Mouse (Mus musculus) midbrain, embryonic 10.5 days (tissue): ENCODE data around the gene Tgfa. TPM values are rescaled to one million over a fixed set of nuclear protein-coding genes. Genes with fewer than 3 reads are reported as not detected.

Experiments
- DNase-seq: peaks from one replicate; pipeline ENCODE4 v3.0.0-alpha.2; 2017; ENCODE audit warnings: low spot score
- H3K27ac ChIP-seq: fragments of 300-500 bp; sonication (generic); replicated peaks from 2 replicates; pipeline ENCODE4 v1.5.1; 2016; ENCODE audit warnings: mild to moderate bottlenecking
- H3K27me3 ChIP-seq: fragments of 300-500 bp; sonication (generic); 2 replicates; pipeline ENCODE4 v1.6.1; 2016; ENCODE audit warnings: low read depth, mild to moderate bottlenecking; ENCODE audit not compliant: poor library complexity, severe bottlenecking
- H3K36me3 ChIP-seq: fragments of 300-500 bp; sonication (generic); 2 replicates; pipeline ENCODE4 v1.6.1; 2016; ENCODE audit warnings: mild to moderate bottlenecking, moderate library complexity
- H3K4me1 ChIP-seq: fragments of 300-500 bp; sonication (generic); 2 replicates; pipeline ENCODE4 v1.6.1; 2016
- H3K4me3 ChIP-seq: fragments of 300-500 bp; sonication (generic); 2 replicates; pipeline ENCODE4 v1.5.1; 2016; ENCODE audit warnings: mild to moderate bottlenecking, moderate library complexity
- H3K9me3 ChIP-seq: fragments of 300-500 bp; sonication (generic); replicated peaks from 2 replicates; pipeline ENCODE4 v1.6.1; 2016; ENCODE audit warnings: mild to moderate bottlenecking
- WGBS: fragments of 180-500 bp; shearing (Covaris S2); methylation state at CpG from one replicate; pipeline ENCODE4 v1.1.7; 2016; 5-methylcytosine and 5-hydroxymethylcytosine counted together
- polyA plus RNA-seq: library from polyadenylated mRNA; unstranded; fragments of >200 nt; fragmentation: Nextera tagmentation; extraction: Ambion mirVana; gene quantifications from 2 replicates; pipeline ENCODE4 v1.2.1, GENCODE M21; 2016

The Tgfa gene
- polyA plus RNA-seq, 1 experiment from 2014 or later, result 1.3 TPM

DNA sequence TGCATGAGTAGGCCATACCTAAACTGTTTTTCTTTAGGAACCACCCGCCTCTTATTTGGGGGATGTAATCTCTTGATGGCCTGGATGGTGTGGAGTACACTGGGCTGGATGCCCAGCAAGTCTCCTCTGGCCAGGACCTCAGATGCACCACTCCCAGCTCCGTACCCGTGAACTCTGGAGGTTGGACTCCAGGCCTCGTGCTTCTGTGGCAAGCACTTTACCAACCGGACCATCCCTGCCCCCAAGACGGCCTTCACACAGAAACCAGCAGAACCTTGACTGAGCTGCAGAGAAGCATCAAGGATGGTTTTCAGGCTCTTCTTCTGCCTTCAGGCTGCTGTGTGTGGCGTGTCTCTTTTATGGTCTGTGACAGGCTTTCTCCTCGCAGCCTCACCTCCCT, 98.3 kb downstream of the Tgfa start:
- WGBS, result 72% methylated on average over 8 of the region's 8 CpGs
- Histone ChIP-seq H3K4me3 (no peak overlapping the region), H3K4me1 (peaks cover 11% of the 10 kb centered on the region), H3K36me3 (no peaks in the 10 kb centered on the region), H3K9me3 (no peaks in the 10 kb centered on the region), H3K27me3 (no peaks in the 10 kb centered on the region), H3K27ac (peak overlapping the region; percentile 65)
- DNase-seq, result no peak

DNA sequence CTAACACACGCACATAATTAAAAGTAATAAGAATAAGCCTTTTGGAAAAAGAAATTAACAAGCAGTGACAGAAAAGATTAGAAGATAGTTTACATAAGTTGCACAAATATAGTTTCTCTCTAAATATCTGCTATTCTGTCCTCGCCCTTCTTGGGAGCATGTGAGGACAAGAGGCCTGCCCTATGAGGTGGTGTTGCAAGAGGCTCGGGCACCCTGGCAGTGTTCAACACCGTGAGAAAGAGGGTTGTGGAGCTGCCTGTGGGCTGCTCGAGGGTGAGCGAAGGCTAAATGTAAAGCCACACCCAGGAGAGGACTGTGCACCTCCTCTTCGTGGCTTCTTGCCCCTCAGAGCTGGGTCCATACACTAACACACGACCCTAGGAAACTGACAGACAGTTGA, 100.4 kb downstream of the Tgfa start:
- H3K9me3 ChIP-seq, result no peaks in the 10 kb centered on the region; the same call in 1 of the 2 replicates
- no peaks in the 10 kb centered on the region for H3K36me3 ChIP-seq
- no peak overlapping the region for H3K4me3 ChIP-seq
- peaks cover 11% of the 10 kb centered on the region for H3K4me1 ChIP-seq
- 83% methylated on average over 8 of the region's 8 CpGs for WGBS
- no peak for DNase-seq
- H3K27ac ChIP-seq, result no peak overlapping the region
- H3K27me3 ChIP-seq, result no peaks in the 10 kb centered on the region

DNA sequence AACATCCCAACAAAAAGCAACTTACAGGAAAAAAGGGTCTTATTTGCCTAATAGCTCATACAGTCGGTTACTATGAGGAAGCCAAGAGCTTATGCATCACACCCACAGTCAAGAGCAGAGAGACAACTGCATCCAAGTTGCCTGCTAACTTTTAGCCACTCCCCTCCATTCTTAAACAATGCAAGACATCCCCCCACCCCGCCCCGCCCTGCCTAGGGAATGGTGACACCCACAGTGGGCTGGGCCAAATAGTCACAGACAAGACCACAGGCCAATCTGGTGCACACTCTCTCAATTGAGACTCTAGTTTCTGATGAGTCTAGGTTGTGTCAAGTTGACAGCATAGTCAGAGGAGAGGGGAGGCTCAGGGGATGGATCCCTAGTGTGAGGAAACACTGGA, 101.1 kb downstream of the Tgfa start:
- peaks cover 11% of the 10 kb centered on the region for H3K4me1 ChIP-seq

DNA sequence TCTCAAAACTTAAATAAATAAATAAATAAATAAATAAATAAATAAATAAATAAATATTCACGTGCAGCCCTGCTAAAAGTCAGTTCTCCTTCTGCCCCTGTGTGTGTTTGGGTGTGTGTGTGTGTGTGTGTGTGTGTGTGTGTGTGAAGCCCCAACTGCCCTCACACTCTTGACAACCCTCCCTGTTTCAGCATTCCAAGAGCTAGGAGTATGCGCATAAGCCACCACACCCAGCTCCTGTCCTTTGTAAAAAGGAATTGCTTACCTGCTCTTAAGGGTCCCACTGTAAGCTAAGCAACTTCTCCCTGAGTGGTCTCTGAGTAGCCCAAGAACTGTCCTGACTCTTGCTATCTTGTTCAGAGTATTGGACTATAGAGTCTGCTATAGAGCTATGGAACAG, 101.9 kb downstream of the Tgfa start:
- no peak overlapping the region for H3K4me3 ChIP-seq
- H3K36me3 ChIP-seq, result no peaks in the 10 kb centered on the region
- no peaks in the 10 kb centered on the region; the same call in 1 of the 2 replicates for H3K9me3 ChIP-seq
- H3K4me1 ChIP-seq, result peaks cover 11% of the 10 kb centered on the region
- H3K27ac ChIP-seq, result no peak overlapping the region
- WGBS, result 90% methylated on average over 2 of the region's 2 CpGs
- no peak for DNase-seq
- H3K27me3 ChIP-seq, result no peaks in the 10 kb centered on the region

More for the DNA sequence above, 101.1 kb downstream of the Tgfa start:
- Histone ChIP-seq H3K27ac (no peak overlapping the region), H3K27me3 (no peaks in the 10 kb centered on the region), H3K4me3 (no peak overlapping the region), H3K9me3 (no peaks in the 10 kb centered on the region; the same call in 1 of the 2 replicates), H3K36me3 (no peaks in the 10 kb centered on the region)
- no peak for DNase-seq
- WGBS, result 90% methylated on average over 3 of the region's 3 CpGs

DNA sequence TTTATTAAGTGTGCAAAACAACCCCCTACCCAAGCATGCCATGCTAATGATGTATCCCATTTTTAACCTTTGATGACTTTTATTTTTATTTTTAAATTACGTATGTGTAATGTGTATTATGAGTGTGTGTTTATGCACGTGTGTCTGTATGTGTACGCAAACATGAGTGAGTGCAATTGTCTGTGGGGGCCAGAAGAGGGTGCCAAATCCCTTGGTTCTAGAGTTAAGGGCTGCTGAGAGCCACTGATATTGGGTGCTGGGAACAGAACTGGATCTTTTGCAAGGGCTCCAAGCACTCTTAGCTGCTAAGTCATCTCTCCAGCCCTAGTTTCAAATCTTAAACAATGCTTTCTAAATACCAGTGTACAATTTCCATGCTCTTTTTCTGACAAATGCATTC, 103.9 kb downstream of the Tgfa start:
- no peaks in the 10 kb centered on the region for H3K36me3 ChIP-seq
- DNase-seq, result no peak
- H3K27me3 ChIP-seq, result no peaks in the 10 kb centered on the region
- H3K9me3 ChIP-seq, result no peaks in the 10 kb centered on the region; the same call in 1 of the 2 replicates
- peaks cover 7% of the 10 kb centered on the region for H3K4me1 ChIP-seq
- WGBS, result 90% methylated on average over 3 of the region's 3 CpGs
- H3K4me3 ChIP-seq, result no peak overlapping the region
- no peak overlapping the region for H3K27ac ChIP-seq

DNA sequence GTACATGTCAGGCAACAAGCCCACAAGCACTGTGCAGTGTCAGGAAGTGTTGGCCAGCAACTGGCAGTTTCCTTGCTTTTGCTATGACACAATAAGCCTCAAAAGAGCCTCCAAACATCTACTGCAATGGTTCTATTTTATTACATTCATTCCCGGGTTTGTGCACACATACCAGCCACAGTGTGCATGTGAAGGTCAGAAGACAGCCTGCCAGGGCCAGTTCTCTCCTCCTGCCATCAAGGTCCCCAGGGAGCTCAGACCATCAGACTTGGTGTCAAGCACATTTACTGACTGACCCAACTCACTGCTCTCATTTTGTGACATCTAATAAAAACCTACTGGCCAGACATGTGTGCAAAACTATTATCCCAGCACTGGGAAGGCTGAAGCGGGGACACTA, 104.4 kb downstream of the Tgfa start:
- Histone ChIP-seq H3K9me3 (no peaks in the 10 kb centered on the region; the same call in 1 of the 2 replicates), H3K36me3 (no peaks in the 10 kb centered on the region), H3K27ac (no peak overlapping the region), H3K4me1 (peaks cover 5% of the 10 kb centered on the region), H3K27me3 (no peaks in the 10 kb centered on the region), H3K4me3 (no peak overlapping the region)
- WGBS, result 84% methylated on average over 2 of the region's 2 CpGs
- no peak for DNase-seq

DNA sequence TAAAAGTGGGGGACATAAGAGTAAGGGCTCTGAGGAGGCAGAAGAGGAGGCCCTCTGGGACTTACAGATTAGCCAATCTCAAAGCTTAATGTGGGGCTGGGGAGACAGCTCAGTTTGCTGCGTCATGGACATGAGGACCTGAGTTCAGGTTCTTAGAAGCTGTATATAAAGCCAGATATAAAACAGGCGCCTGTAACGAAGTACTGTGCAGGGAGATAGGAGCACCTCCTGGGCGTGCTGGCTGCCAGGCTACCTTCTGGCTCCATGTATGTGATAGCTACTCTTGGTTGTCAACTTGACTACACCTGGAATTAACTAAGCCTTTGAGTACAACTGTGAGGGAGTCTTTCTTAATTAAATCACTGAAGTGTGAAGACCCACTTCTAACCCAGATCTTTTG, 110.7 kb downstream of the Tgfa start:
- DNase-seq, result no peak
- 85% methylated on average over 4 of the region's 4 CpGs for WGBS
- H3K36me3 ChIP-seq, result no peaks in the 10 kb centered on the region

DNA sequence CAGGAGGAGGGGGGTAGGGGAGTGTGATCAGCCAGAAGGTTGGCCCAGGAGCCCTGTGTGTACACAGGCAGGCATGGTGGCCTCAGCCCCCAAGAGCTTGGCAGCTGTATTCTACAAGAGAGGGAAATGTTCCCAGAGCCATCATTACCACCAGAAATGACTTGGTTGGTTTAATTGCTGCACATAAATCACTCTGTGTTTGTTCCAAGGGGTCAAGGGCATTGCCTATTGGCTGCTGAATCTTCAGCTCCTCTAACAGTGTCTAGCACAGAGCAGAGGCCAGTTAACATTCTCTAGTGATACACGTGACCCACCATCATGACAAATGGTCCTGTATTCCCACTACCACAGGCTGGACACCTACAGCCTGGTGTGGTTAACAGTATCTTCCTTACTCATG, 119.0 kb downstream of the Tgfa start:
- DNase-seq, result no peak
- Histone ChIP-seq H3K9me3 (no peaks in the 10 kb centered on the region), H3K4me3 (no peak overlapping the region), H3K36me3 (no peaks in the 10 kb centered on the region), H3K27ac (no peak overlapping the region), H3K27me3 (no peaks in the 10 kb centered on the region), H3K4me1 (no peaks in the 10 kb centered on the region)
- 88% methylated on average over 1 of the region's 1 CpGs for WGBS

More for the DNA sequence above, 110.7 kb downstream of the Tgfa start:
- H3K4me3 ChIP-seq, result no peak overlapping the region
- no peaks in the 10 kb centered on the region for H3K9me3 ChIP-seq
- H3K4me1 ChIP-seq, result peaks cover 5% of the 10 kb centered on the region
- no peaks in the 10 kb centered on the region for H3K27me3 ChIP-seq
- H3K27ac ChIP-seq, result no peak overlapping the region

DNA sequence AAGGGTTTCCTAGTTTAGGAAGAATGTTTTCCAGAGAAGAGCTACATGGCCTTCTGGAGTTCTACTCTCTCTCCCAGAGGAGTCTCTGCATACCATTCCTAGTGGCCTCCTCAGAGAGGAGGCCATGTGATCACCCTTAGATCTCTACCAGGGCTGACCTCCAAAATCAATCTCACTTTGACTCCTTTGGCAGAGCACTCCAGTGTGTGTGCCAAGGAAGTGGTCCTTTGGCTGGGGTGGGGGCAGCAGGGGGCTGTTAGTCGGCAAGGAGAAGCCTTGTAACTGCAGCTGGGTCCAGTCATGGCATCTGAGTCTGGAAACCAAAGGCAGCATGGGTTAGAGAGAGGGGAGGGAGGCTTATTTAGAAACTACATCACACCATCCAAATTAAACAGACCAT, 122.0 kb downstream of the Tgfa start:
- H3K4me1 ChIP-seq, result no peaks in the 10 kb centered on the region
- no peak overlapping the region for H3K27ac ChIP-seq
- H3K36me3 ChIP-seq, result no peaks in the 10 kb centered on the region
- WGBS, result 67% methylated on average over 1 of the region's 1 CpGs
- H3K27me3 ChIP-seq, result no peaks in the 10 kb centered on the region
- H3K9me3 ChIP-seq, result no peaks in the 10 kb centered on the region
- DNase-seq, result no peak
- H3K4me3 ChIP-seq, result no peak overlapping the region

DNA sequence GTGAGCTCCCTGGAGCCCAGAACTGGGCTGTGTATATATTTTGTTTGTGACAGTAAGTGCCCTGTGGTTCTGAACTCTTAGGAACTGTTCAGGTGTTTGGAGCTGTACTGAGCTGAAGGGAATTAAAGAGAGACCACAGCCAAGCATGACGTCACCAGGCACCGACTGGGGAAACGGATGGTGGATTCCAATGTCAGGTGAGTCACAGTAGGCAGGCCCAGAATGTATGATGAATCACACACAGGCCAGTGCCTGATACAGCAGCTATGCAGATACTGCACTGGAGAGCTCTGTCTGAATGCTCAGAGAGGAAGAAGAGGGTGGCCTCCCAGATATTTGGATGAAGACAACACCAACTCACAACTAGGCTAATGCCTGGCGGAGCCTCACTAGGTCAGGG, 123.8 kb downstream of the Tgfa start:
- H3K4me1 ChIP-seq, result no peaks in the 10 kb centered on the region
- H3K27ac ChIP-seq, result no peak overlapping the region
- 86% methylated on average over 4 of the region's 4 CpGs for WGBS
- no peak overlapping the region for H3K4me3 ChIP-seq
- no peaks in the 10 kb centered on the region for H3K9me3 ChIP-seq
- H3K36me3 ChIP-seq, result no peaks in the 10 kb centered on the region
- H3K27me3 ChIP-seq, result no peaks in the 10 kb centered on the region
- DNase-seq, result no peak

DNA sequence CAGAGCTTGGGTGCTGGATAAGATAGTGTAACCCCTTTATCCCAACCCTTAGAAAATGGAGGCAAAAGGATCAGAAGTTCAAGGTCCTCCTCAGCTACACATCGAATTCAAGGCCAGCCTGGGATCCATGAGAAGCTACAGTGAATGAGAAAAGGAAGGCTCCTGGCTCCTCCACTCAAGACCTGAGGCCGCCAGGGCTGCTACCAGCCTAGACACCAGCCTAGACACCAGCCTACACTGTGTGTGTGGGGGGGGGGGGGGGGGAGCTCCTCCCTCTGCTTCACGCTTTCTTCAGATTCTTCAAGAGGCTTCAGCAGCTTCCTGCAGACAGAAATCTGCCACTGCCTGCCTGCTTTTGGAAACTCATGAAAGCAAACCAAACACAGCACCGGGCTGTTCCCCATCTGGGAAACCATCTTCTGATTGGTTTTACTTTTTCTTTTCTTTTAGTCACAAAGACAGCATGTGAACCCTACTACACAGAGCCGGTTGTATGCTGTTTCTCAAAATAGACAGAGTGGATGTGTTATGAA, 127.1 kb downstream of the Tgfa start:
- no peaks in the 10 kb centered on the region for H3K9me3 ChIP-seq
- no peak for DNase-seq
- no peak overlapping the region for H3K27ac ChIP-seq
- no peaks in the 10 kb centered on the region for H3K27me3 ChIP-seq
- WGBS, result 88% methylated on average over 5 of the region's 5 CpGs
- H3K36me3 ChIP-seq, result no peaks in the 10 kb centered on the region
- no peak overlapping the region for H3K4me3 ChIP-seq
- H3K4me1 ChIP-seq, result no peaks in the 10 kb centered on the region

DNA sequence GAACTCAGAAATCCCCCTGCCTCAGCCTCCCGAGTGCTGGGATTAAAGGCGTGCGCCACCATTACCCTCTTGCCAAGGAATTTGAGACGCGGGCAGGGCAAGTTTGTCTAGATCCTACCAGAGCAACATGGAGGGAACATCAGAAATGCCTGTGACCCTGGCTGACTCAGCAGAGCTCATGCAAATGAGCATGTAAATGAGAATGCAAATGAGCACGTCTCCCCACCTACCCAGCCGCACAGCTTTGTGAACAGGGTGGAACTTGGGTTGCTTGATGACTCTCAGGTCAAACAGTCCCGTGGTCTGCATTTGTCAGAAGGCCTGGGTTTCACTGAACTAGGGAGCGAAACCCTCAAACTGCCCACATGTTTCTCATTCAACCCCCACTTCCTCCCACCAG, 128.0 kb downstream of the Tgfa start:
- Histone ChIP-seq H3K27me3 (no peaks in the 10 kb centered on the region), H3K9me3 (no peaks in the 10 kb centered on the region), H3K27ac (no peak overlapping the region), H3K36me3 (no peaks in the 10 kb centered on the region), H3K4me1 (no peaks in the 10 kb centered on the region), H3K4me3 (no peak overlapping the region)
- 88% methylated on average over 9 of the region's 9 CpGs for WGBS
- DNase-seq, result no peak

DNA sequence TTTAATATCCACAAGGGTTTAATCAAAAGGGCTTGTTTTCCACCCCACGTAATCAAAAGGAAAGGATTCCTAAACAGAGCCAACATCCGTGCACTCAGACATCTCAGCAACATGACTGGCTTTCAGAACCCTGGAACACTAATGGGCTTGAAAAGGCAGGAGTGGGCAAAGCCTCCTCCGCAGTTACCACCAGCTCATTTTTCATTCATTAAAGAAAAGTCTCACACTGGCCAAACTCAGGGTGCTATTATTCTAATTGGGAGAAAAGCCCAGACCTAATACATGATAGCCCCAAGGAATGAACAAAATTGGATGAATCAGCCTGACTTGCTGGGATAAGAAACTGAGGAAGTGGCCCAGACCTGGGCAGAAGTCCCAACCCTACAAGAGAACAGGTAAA, 129.4 kb downstream of the Tgfa start:
- no peaks in the 10 kb centered on the region for H3K9me3 ChIP-seq
- 95% methylated on average over 3 of the region's 3 CpGs for WGBS
- no peaks in the 10 kb centered on the region for H3K27me3 ChIP-seq
- no peaks in the 10 kb centered on the region for H3K36me3 ChIP-seq
- H3K4me1 ChIP-seq, result peaks cover 3% of the 10 kb centered on the region; the same call in 1 of the 2 replicates
- DNase-seq, result no peak
- H3K27ac ChIP-seq, result no peak overlapping the region
- no peak overlapping the region for H3K4me3 ChIP-seq
